Mouse (Mus musculus) liver, embryonic 12.5 days (tissue): Measurements from ENCODE around the gene Enpp5. TPM values are rescaled to one million over a fixed set of nuclear protein-coding genes. Genes with fewer than 3 reads are reported as not detected.

ENCODE experiments used
- ATAC-seq: fragments of 200-750 bp; cut with Nextera tagmentation; 2 replicates; pipeline ENCODE4 v1.8.0; 2017; ENCODE audit warnings: moderate number of reproducible peaks, mild to moderate bottlenecking, moderate library complexity
- H3K27ac ChIP-seq: fragments of 300-500 bp; sonication (generic); 2 replicates; pipeline ENCODE4 v1.5.1; 2016; ENCODE audit warnings: mild to moderate bottlenecking
- H3K27me3 ChIP-seq: fragments of 300-500 bp; sonication (generic); replicated peaks from 2 replicates; pipeline ENCODE4 v1.6.1; 2016; ENCODE audit warnings: mild to moderate bottlenecking, moderate library complexity
- H3K36me3 ChIP-seq: fragments of 300-500 bp; sonication (generic); 2 replicates; pipeline ENCODE4 v1.6.1; 2016; ENCODE audit warnings: mild to moderate bottlenecking, moderate library complexity
- H3K4me1 ChIP-seq: fragments of 300-500 bp; sonication (generic); 2 replicates; pipeline ENCODE4 v1.6.1; 2016
- H3K4me2 ChIP-seq: fragments of 300-500 bp; sonication (generic); 2 replicates; pipeline ENCODE4 v1.6.1; 2016; ENCODE audit warnings: mild to moderate bottlenecking, moderate library complexity
- H3K4me3 ChIP-seq: fragments of 300-500 bp; sonication (generic); 2 replicates; pipeline ENCODE4 v1.5.1; 2016; ENCODE audit warnings: mild to moderate bottlenecking, moderate library complexity
- H3K9ac ChIP-seq: fragments of 300-500 bp; sonication (generic); 2 replicates; pipeline ENCODE4 v1.6.1; 2016; ENCODE audit warnings: mild to moderate bottlenecking, moderate library complexity
- H3K9me3 ChIP-seq: fragments of 300-500 bp; sonication (generic); replicated peaks from 2 replicates; pipeline ENCODE4 v1.6.1; 2016; ENCODE audit warnings: mild to moderate bottlenecking, moderate library complexity
- WGBS: fragments of 180-500 bp; shearing (Covaris S2); methylation state at CpG from one replicate; pipeline ENCODE4 v1.1.7; 2016; ENCODE audit not compliant: insufficient replicate concordance; 5-methylcytosine and 5-hydroxymethylcytosine counted together
- polyA plus RNA-seq: library from polyadenylated mRNA; unstranded; fragments of >200 nt; fragmentation: Nextera tagmentation; extraction: Ambion mirVana; gene quantifications from 2 replicates; pipeline ENCODE4 v1.2.1, GENCODE M21; 2016

Enpp5 gene
- polyA plus RNA-seq, 1 experiment from 2014 or later, result 5.0 TPM

DNA sequence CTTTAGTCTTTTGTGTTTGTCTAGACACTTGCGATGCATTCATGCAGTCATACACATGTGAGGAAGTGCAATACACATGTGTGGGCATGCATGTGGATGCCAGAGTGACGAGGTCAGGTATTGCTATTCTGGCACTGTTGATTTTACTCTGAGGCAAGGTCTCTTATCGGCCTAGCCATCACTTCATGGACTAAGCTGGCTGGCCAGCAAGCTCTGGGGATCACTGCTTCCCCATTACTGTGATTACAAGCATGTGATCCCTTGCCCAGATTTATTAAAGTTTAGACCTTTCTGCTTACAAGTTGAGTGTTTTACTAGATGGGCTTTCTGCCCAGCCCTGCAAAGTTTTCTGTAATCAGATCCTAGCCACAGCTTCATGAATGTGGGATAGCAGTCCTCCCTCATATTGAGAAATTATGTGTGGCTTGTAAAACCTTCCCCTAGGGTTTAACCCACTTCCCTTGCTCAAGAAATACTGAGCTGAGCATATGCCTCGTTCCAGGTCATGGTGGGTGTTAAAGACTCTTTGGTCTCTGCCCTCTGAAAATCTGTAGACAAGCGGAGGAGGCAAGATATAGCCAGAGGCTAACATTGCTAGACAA lies 17.2 kb upstream of the Enpp5 start:
- ATAC-seq, result no peak
- H3K9ac ChIP-seq, result no peak overlapping the region

GRCm38 (mm10) chr17:44068876-44069275 lies 9.7 kb upstream of the Enpp5 start:
- Histone ChIP-seq H3K36me3 (no peaks in the 10 kb centered on the region), H3K4me1 (no peaks in the 10 kb centered on the region), H3K27ac (no peak overlapping the region), H3K9me3 (no peaks in the 10 kb centered on the region), H3K27me3 (no peaks in the 10 kb centered on the region), H3K4me2 (no peak overlapping the region), H3K4me3 (no peak overlapping the region), H3K9ac (no peak overlapping the region)
- no peak for ATAC-seq
- 55% methylated on average over 6 of the region's 6 CpGs for WGBS

More for the DNA sequence above, 17.2 kb upstream of the Enpp5 start:
- no peaks in the 10 kb centered on the region for H3K4me1 ChIP-seq
- H3K9me3 ChIP-seq, result no peaks in the 10 kb centered on the region
- H3K4me3 ChIP-seq, result no peak overlapping the region
- no peak overlapping the region for H3K4me2 ChIP-seq
- WGBS, result 57% methylated on average over 5 of the region's 5 CpGs
- H3K27ac ChIP-seq, result no peak overlapping the region
- no peaks in the 10 kb centered on the region for H3K27me3 ChIP-seq
- no peaks in the 10 kb centered on the region for H3K36me3 ChIP-seq

GRCm38 (mm10) chr17:44071680-44072079 lies 6.9 kb upstream of the Enpp5 start:
- ATAC-seq, result no peak
- no peak overlapping the region for H3K9ac ChIP-seq

GRCm38 (mm10) chr17:44075601-44076000 lies 3.0 kb upstream of the Enpp5 start:
- no peak overlapping the region for H3K4me2 ChIP-seq

More at GRCm38 (mm10) chr17:44071680-44072079, 6.9 kb upstream of the Enpp5 start:
- Histone ChIP-seq H3K4me3 (no peak overlapping the region), H3K4me1 (no peaks in the 10 kb centered on the region), H3K9me3 (no peaks in the 10 kb centered on the region), H3K36me3 (no peaks in the 10 kb centered on the region), H3K27me3 (no peaks in the 10 kb centered on the region), H3K4me2 (no peak overlapping the region), H3K27ac (no peak overlapping the region)

DNA sequence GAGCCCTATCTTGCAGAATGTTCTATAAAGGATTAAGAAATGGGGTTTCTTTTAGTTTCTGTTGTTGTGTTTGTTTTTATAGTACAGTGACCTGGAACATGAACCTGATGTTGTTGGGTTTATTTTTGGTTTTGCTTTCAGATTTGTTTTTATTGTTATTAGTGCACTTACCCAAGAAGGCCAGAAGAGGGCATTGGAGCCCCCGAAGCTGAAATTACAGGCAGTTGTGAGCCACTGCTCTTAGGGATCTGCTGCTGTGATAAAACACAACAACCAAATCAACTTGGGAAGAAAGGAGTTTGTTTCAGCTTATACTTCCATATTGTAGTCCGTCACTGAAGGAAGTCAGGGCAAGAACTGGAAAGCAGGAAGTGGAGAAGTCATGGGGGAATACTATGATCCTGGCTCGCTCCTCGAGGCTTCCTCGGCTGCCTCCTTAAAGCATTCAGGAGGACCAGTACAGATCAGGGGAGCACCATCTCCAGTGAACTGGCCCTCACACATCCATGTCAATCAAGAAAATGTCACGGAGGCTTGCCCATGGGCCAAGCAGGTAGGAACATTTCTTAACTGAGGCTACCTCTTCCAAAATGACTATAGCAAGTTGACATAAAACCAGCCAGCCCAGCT lies 2.4 kb upstream of the Enpp5 start:
- Histone ChIP-seq H3K27me3 (0 out of 2 replicates have a peak, but pooled peaks cover 3% of the 10 kb centered on the region), H3K4me3 (no peak overlapping the region), H3K4me1 (0 out of 2 replicates have a peak, but pooled peaks cover 5% of the 10 kb centered on the region), H3K9me3 (no peaks in the 10 kb centered on the region), H3K36me3 (no peaks in the 10 kb centered on the region), H3K27ac (no peak overlapping the region), H3K9ac (no peak overlapping the region), H3K4me2 (no peak overlapping the region)
- ATAC-seq, result no peak
- 41% methylated on average over 6 of the region's 6 CpGs for WGBS

More at GRCm38 (mm10) chr17:44075601-44076000, 3.0 kb upstream of the Enpp5 start:
- Histone ChIP-seq H3K4me3 (no peak overlapping the region), H3K36me3 (no peaks in the 10 kb centered on the region), H3K27me3 (0 out of 2 replicates have a peak, but pooled peaks cover 3% of the 10 kb centered on the region), H3K27ac (no peak overlapping the region), H3K4me1 (0 out of 2 replicates have a peak, but pooled peaks cover 5% of the 10 kb centered on the region), H3K9ac (no peak overlapping the region), H3K9me3 (no peaks in the 10 kb centered on the region)
- no peak for ATAC-seq
- WGBS, result 70% methylated on average over 3 of the region's 3 CpGs

DNA sequence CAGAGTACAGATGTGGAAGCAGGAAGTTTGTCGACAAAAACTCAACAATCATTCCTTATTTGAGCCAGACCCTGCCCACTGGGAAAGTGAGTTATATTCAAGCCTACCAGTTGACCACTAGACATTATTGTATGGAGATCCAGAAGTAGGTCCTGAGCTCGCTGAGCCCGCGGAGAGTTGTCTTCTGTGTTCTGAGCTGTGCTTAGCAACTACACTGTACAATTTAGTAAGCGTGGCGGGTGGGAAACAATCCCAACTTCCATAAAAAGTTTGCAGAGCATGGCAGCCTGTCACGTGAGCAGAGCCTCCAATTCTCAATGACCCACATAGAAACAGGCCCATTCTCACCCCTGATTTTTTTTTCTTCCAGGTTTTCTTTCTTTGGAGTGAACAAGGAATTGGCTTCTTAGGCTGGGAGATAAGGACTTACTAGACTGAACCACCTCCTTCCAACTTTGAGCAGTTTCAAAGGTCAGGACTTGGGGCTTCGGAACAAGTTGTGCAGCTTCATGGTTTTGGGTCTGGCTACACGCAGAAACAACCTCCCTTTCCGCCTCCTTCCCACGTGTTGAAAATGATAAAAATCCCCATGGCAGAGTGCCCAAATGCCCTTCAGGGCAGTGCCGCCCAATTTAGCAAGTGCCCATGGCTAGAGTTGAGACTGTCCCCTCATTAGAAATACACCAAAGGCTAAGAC lies 1.3 kb upstream of the Enpp5 start:
- no peak overlapping the region for H3K27ac ChIP-seq
- H3K9ac ChIP-seq, result no peak overlapping the region
- H3K4me3 ChIP-seq, result no peak overlapping the region
- no peaks in the 10 kb centered on the region for H3K9me3 ChIP-seq
- H3K36me3 ChIP-seq, result no peaks in the 10 kb centered on the region
- no peak for ATAC-seq
- no peak overlapping the region for H3K4me2 ChIP-seq
- H3K27me3 ChIP-seq, result 0 out of 2 replicates have a peak, but pooled peaks cover 3% of the 10 kb centered on the region
- 69% methylated on average over 12 of the region's 12 CpGs for WGBS
- 0 out of 2 replicates have a peak, but pooled peaks cover 5% of the 10 kb centered on the region for H3K4me1 ChIP-seq

GRCm38 (mm10) chr17:44077843-44078160 lies 811 bp upstream of the Enpp5 start:
- Histone ChIP-seq H3K36me3 (no peaks in the 10 kb centered on the region), H3K4me3 (no peak overlapping the region), H3K4me2 (no peak overlapping the region), H3K27ac (no peak overlapping the region), H3K9ac (no peak overlapping the region), H3K27me3 (0 out of 2 replicates have a peak, but pooled peaks cover 3% of the 10 kb centered on the region), H3K9me3 (no peaks in the 10 kb centered on the region), H3K4me1 (0 out of 2 replicates have a peak, but pooled peaks cover 5% of the 10 kb centered on the region)
- no peak for ATAC-seq
- 57% methylated on average over 2 of the region's 2 CpGs for whole genome bisulfite sequencing

DNA sequence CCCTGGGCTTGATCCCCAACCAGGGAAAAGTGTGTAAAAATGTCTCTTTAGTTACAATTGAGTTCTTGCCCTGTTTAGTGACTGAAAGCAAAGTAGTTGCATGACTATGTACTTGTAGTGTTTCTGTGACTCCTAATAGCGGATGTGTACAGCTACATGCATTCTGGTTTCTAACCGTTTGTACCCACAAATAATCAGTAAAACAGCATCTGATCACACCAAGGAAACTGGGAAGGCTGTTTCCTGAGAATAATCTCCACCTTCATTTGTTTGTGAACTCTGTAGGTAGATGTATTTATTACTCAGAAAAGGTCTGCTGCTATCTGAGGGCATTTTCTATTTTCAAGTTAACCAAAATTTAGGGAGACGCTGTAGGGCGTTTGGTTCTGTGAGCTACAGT lies 4.5 kb downstream of the Enpp5 start:
- 0 out of 2 replicates have a peak, but pooled peaks cover under 1% of the 10 kb centered on the region for H3K27me3 ChIP-seq
- H3K9me3 ChIP-seq, result no peaks in the 10 kb centered on the region
- no peak overlapping the region for H3K9ac ChIP-seq
- no peak for ATAC-seq
- no peak overlapping the region for H3K27ac ChIP-seq
- WGBS, result 62% methylated on average over 4 of the region's 4 CpGs
- no peak overlapping the region for H3K4me3 ChIP-seq
- H3K4me1 ChIP-seq, result 0 out of 2 replicates have a peak, but pooled peaks cover 5% of the 10 kb centered on the region
- no peaks in the 10 kb centered on the region for H3K36me3 ChIP-seq
- no peak overlapping the region for H3K4me2 ChIP-seq

DNA sequence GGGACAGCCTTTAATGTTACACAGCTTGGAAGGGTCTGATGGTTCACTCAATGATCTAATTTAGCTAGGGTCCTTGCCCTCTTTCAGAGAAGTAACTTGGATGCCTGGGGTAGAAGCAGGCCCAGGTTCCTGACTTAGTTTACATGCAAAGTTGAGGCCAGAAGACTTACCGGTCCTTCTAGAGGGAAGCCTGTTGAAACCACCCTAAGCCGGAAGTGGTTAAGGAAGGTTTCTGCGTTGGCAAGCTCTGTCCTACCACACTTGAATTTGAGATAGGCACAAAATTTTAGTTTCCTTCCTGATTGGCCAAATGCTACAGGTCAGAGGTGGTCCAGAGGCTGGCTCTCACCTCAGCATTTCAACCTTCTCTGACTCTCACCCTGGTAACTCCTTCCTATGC lies 9.6 kb downstream of the Enpp5 start:
- 54% methylated on average over 3 of the region's 3 CpGs for WGBS
- H3K27me3 ChIP-seq, result no peaks in the 10 kb centered on the region
- no peaks in the 10 kb centered on the region for H3K36me3 ChIP-seq
- no peak overlapping the region for H3K27ac ChIP-seq
- ATAC-seq, result no peak
- H3K4me2 ChIP-seq, result no peak overlapping the region
- H3K9ac ChIP-seq, result no peak overlapping the region
- H3K9me3 ChIP-seq, result no peaks in the 10 kb centered on the region
- no peaks in the 10 kb centered on the region for H3K4me1 ChIP-seq
- no peak overlapping the region for H3K4me3 ChIP-seq

DNA sequence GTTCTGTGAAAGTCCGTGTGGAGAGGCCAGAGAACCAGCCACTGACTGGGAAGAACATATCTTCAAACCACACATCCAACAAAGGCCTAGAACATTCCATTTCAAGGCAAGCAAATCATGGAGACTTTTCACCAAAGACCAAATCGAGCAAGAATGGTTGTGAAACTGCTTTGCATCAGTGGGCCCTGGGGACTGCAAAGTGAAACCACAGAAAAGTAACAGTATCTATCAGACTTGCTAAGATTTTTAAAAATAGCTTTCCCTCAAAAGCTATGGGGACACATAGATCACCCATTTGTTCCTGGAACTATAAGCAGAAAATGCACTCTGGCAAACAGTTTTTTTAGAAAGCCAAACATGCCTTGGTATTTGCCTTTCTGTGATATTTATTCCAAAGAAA lies 12.3 kb downstream of the Enpp5 start:
- WGBS, result 51% methylated on average over 2 of the region's 2 CpGs
- no peak for ATAC-seq
- no peak overlapping the region for H3K27ac ChIP-seq

DNA sequence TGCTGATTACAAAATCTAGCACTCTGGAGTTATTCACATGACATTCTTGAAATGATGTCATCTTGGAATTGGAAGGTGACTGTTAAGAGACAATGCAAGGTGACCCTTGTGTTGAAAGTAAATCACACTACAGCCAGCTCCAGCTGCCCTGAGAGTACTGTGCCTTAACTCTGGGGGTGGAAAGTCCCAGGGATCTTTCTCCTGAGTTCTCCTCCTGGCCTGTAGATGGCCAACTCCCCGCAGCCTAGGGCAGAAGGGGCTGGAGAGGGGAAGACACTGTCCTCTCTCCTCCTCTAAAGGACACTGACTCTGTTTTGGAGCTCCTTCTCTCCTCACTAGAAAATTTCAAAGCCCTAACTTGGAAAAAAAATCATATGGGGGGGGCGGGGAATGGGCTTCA lies 12.9 kb downstream of the Enpp5 start:
- 48% methylated on average over 2 of the region's 2 CpGs for WGBS
- Histone ChIP-seq H3K36me3 (no peaks in the 10 kb centered on the region), H3K4me3 (no peak overlapping the region), H3K27me3 (no peaks in the 10 kb centered on the region), H3K9me3 (no peaks in the 10 kb centered on the region), H3K4me1 (no peaks in the 10 kb centered on the region), H3K9ac (no peak overlapping the region), H3K27ac (no peak overlapping the region), H3K4me2 (no peak overlapping the region)
- no peak for ATAC-seq

More for the DNA sequence above, 12.3 kb downstream of the Enpp5 start:
- Histone ChIP-seq H3K4me1 (no peaks in the 10 kb centered on the region), H3K27me3 (no peaks in the 10 kb centered on the region), H3K9me3 (no peaks in the 10 kb centered on the region), H3K9ac (no peak overlapping the region), H3K4me3 (no peak overlapping the region), H3K36me3 (no peaks in the 10 kb centered on the region), H3K4me2 (no peak overlapping the region)

GRCm38 (mm10) chr17:44100486-44100885 lies 21.9 kb downstream of the Enpp5 start:
- no peaks in the 10 kb centered on the region for H3K27me3 ChIP-seq
- peaks cover 22% of the 10 kb centered on the region; the same call in 1 of the 2 replicates for H3K36me3 ChIP-seq
- no peaks in the 10 kb centered on the region for H3K9me3 ChIP-seq
- H3K4me1 ChIP-seq, result peaks cover 24% of the 10 kb centered on the region
- no peak overlapping the region for H3K27ac ChIP-seq
- no peak overlapping the region for H3K4me2 ChIP-seq
- no peak overlapping the region for H3K9ac ChIP-seq
- H3K4me3 ChIP-seq, result no peak overlapping the region
- ATAC-seq, result no peak
- WGBS, result 66% methylated on average over 4 of the region's 4 CpGs
